Mouse (Mus musculus) ES-Bruce4 (cell line): ENCODE measurements at regions not wholly inside any gene's neighbourhood (a gene's known extent, or its start where the extent isn't known, plus 50 kb on each side); places are given as distances from the start of the nearest gene placed in this dataset.

Source experiments
- CTCF ChIP-seq: IDR thresholded peaks from one replicate; pipeline ENCODE4 v1.8.1; 2011; ENCODE audit warnings: low read depth, low read length
- POLR2A ChIP-seq: IDR thresholded peaks from one replicate; pipeline ENCODE4 v1.8.1; 2011; ENCODE audit warnings: low read length; ENCODE audit not compliant: insufficient read depth

- TF ChIP-seq CTCF (no peak), POLR2A (no peak)
These were observed 1135.9 kb upstream of the Prmt6 start for GRCm38 (mm10) chr3:111386745-111387144.
